Mouse (Mus musculus): Measurements from ENCODE around the gene Secisbp2.

DNA sequence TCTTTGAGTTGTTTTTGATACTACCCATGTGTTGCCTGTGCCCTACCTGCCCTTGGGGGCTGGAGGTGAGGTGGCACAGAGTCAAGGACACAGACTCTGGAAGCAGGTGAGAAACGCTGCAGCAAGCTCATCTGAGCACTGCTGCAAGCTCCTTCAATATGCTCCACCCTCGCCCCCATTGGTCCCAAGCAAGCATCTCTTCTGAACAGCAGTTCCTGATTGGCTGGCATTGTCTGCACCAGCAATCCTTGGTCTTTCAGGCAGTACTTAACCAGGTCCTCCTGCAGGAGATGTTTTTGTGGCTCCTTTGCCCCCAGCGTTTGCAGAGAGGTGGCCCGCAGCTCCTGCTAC, 47.6 kb upstream of the Secisbp2 start:
- TF ChIP-seq CTCF (conservative IDR thresholded peaks at IDR 0.05; ENCODE audit: low read length) (no peak), NANOG (IDR thresholded peaks at IDR 0.05; ENCODE audit: borderline replicate concordance, low read length) (no peak)
